Mouse (Mus musculus) G1E (cell line): Measurements from ENCODE around the gene Paf1. TPM values are rescaled to one million over a fixed set of nuclear protein-coding genes. Genes with fewer than 3 reads are reported as not detected.

ENCODE experiments used
- ATAC-seq: 2 replicates; pipeline ENCODE4 v1.8.0; 2016; ENCODE audit warnings: mild to moderate bottlenecking; ENCODE audit not compliant: insufficient number of reproducible peaks, poor library complexity, low FRiP score, severe bottlenecking; ENCODE audit errors: extremely low read depth
- DNase-seq: peaks from one replicate; pipeline ENCODE4 v3.0.0; 2012; ENCODE audit warnings: low spot score
- H3K27me3 ChIP-seq: 2 replicates; pipeline ENCODE4 v1.6.1; 2012; ENCODE audit warnings: mild to moderate bottlenecking, low read length, inconsistent platforms; ENCODE audit not compliant: insufficient read depth
- H3K36me3 ChIP-seq: replicated peaks from 2 replicates; pipeline ENCODE3; 2012; ENCODE audit warnings: mild to moderate bottlenecking, inconsistent platforms
- H3K4me1 ChIP-seq: 2 replicates; pipeline ENCODE4 v1.6.1; 2012; ENCODE audit warnings: low read depth, low read length, inconsistent platforms, mixed read lengths; ENCODE audit not compliant: insufficient read depth
- H3K4me3 ChIP-seq: 2 replicates; pipeline ENCODE4 v1.5.1; 2012; ENCODE audit warnings: low read depth, mild to moderate bottlenecking, inconsistent platforms, low read length, moderate library complexity, mixed read lengths
- H3K9me3 ChIP-seq: replicated peaks from 2 replicates; pipeline ENCODE4 v1.6.1; 2012; ENCODE audit warnings: inconsistent platforms
- CTCF ChIP-seq: IDR thresholded peaks from 2 replicates; pipeline ENCODE4 v1.5.1; 2012; ENCODE audit warnings: low read depth, low read length, inconsistent platforms, mixed read lengths
- GATA1 ChIP-seq: IDR thresholded peaks from 2 replicates; pipeline ENCODE4 v1.6.1; 2012; ENCODE audit warnings: borderline replicate concordance, low read length, inconsistent platforms, mixed read lengths
- GATA2 ChIP-seq: IDR thresholded peaks from 2 replicates; pipeline ENCODE4 v1.6.1; 2012; ENCODE audit warnings: low read depth, low read length, inconsistent platforms, borderline replicate concordance
- POLR2AphosphoS5 ChIP-seq: IDR thresholded peaks from 2 replicates; pipeline ENCODE4 v1.6.1; 2012; ENCODE audit warnings: low read depth, low read length, inconsistent platforms; ENCODE audit not compliant: insufficient replicate concordance
- TAL1 ChIP-seq: conservative IDR thresholded peaks from 2 replicates; pipeline ENCODE4 v1.6.1; 2012; ENCODE audit warnings: low read depth, low read length, inconsistent platforms, mixed read lengths
- polyA plus RNA-seq: library from polyadenylated mRNA; stranded (reverse); fragments of >175 nt; gene quantifications from 2 replicates; pipeline ENCODE4 v1.2.3, GENCODE M21; 2012
- total RNA-seq, 2 experiments: library from RNA; stranded (forward) in 1 of 2; stranded (reverse) in 1 of 2; fragments of 200-1000 nt in 1 of 2; fragments of >200 nt in 1 of 2; fragmentation: Nextera tagmentation in 1 of 2; gene quantifications; 2 replicates each; pipeline ENCODE4 v1.2.3; 2014 to 2017

Paf1 gene
- total and polyA plus RNA-seq, 3 experiments: 68.5 to 170 (median 96.2) TPM

- TF ChIP-seq POLR2AphosphoS5 (no peak), TAL1 (no peak), GATA2 (no peak), GATA1 (no peak)
- Histone ChIP-seq H3K4me1 (peaks cover 75% of the 10 kb centered on the region), H3K36me3 (peaks cover 25% of the 10 kb centered on the region), H3K9me3 (no peaks in the 10 kb centered on the region), H3K4me3 (no peak overlapping the region), H3K27me3 (peaks cover 10% of the 10 kb centered on the region; the same call in 1 of the 2 replicates)
- DNase-seq (no peak), ATAC-seq (no peak)
These were observed 18.8 kb upstream of the Paf1 start for GRCm38 (mm10) chr7:28373891-28374495.

- DNase-seq (no peak), ATAC-seq (no peak)
- peaks cover 80% of the 10 kb centered on the region for H3K4me1 ChIP-seq
- no peak overlapping the region; the same call in 1 of the 2 replicates for H3K4me3 ChIP-seq
- no peak for TF ChIP-seq CTCF
- no peak for TF ChIP-seq GATA1
- no peak for TF ChIP-seq POLR2AphosphoS5
- TF ChIP-seq GATA2: no peak
- TF ChIP-seq TAL1: no peak
- peaks cover 24% of the 10 kb centered on the region for H3K36me3 ChIP-seq
- H3K27me3 ChIP-seq: peaks cover 10% of the 10 kb centered on the region; the same call in 1 of the 2 replicates
- H3K9me3 ChIP-seq: no peaks in the 10 kb centered on the region
These were observed 18.1 kb upstream of the Paf1 start for GRCm38 (mm10) chr7:28374647-28375046.

GRCm38 (mm10) chr7:28375176-28375921 is 17.4 kb upstream of the Paf1 start:
- Histone ChIP-seq H3K4me3 (peak overlapping the region; percentile 68), H3K27me3 (peaks cover 3% of the 10 kb centered on the region; the same call in 1 of the 2 replicates), H3K4me1 (peaks cover 81% of the 10 kb centered on the region), H3K36me3 (peaks cover 20% of the 10 kb centered on the region), H3K9me3 (no peaks in the 10 kb centered on the region)
- ATAC-seq: peak; percentile 56
- peak; percentile 72 for DNase-seq
- no peak for TF ChIP-seq GATA2
- no peak for TF ChIP-seq POLR2AphosphoS5
- no peak for TF ChIP-seq GATA1
- no peak for TF ChIP-seq CTCF
- no peak for TF ChIP-seq TAL1

GRCm38 (mm10) chr7:28376011-28376771 is 16.6 kb upstream of the Paf1 start:
- Histone ChIP-seq H3K4me3 (peak overlapping the region; percentile 68), H3K36me3 (peaks cover 20% of the 10 kb centered on the region), H3K9me3 (no peaks in the 10 kb centered on the region), H3K4me1 (peaks cover 80% of the 10 kb centered on the region), H3K27me3 (no peaks in the 10 kb centered on the region)
- TF ChIP-seq CTCF (no peak), GATA1 (no peak), GATA2 (no peak), TAL1 (no peak), POLR2AphosphoS5 (no peak)
- DNase-seq: peak; percentile 46
- no peak for ATAC-seq

GRCm38 (mm10) chr7:28377190-28378065 is 15.3 kb upstream of the Paf1 start:
- TF ChIP-seq GATA1 (no peak), GATA2 (no peak), CTCF (no peak), TAL1 (no peak), POLR2AphosphoS5 (no peak)
- Histone ChIP-seq H3K27me3 (no peaks in the 10 kb centered on the region), H3K9me3 (no peaks in the 10 kb centered on the region), H3K4me1 (peaks cover 83% of the 10 kb centered on the region), H3K36me3 (peaks cover 20% of the 10 kb centered on the region), H3K4me3 (peak overlapping the region; percentile 83)
- no peak for ATAC-seq
- DNase-seq: no peak
